Mouse (Mus musculus) liver, embryonic 16.5 days (tissue): ENCODE results near the gene Marco. TPM values are rescaled to one million over a fixed set of nuclear protein-coding genes. Genes with fewer than 3 reads are reported as not detected.
A peak's percentile ranks its signal among the peaks of the same experiment; 100 is the strongest.

Experiments used
- ATAC-seq: fragments of 200-750 bp; cut with Nextera tagmentation; 2 replicates; pipeline ENCODE4 v1.8.0; 2017; ENCODE audit warnings: low read depth, mild to moderate bottlenecking, moderate number of reproducible peaks, moderate library complexity
- H3K27ac ChIP-seq: fragments of 300-500 bp; sonication (generic); 2 replicates; pipeline ENCODE4 v1.5.1; 2014; ENCODE audit warnings: mild to moderate bottlenecking, low read length
- H3K27me3 ChIP-seq: fragments of 300-500 bp; sonication (generic); 2 replicates; pipeline ENCODE4 v1.6.1; 2014; ENCODE audit warnings: low read depth, low read length, mixed read lengths; ENCODE audit not compliant: control insufficient read depth, insufficient read depth
- H3K36me3 ChIP-seq: fragments of 300-500 bp; sonication (generic); 2 replicates; pipeline ENCODE4 v1.6.1; 2014; ENCODE audit warnings: mild to moderate bottlenecking; ENCODE audit not compliant: control insufficient read depth, insufficient read depth
- H3K4me1 ChIP-seq: fragments of 300-500 bp; sonication (generic); 2 replicates; pipeline ENCODE4 v1.6.1; 2014; ENCODE audit warnings: low read depth, low read length, mixed read lengths; ENCODE audit not compliant: control insufficient read depth
- H3K4me2 ChIP-seq: fragments of 300-500 bp; sonication (generic); 2 replicates; pipeline ENCODE4 v1.6.1; 2014; ENCODE audit warnings: low read depth, low read length, mixed read lengths
- H3K4me3 ChIP-seq: fragments of 300-500 bp; sonication (generic); 2 replicates; pipeline ENCODE4 v1.5.1; 2014; ENCODE audit warnings: low read depth, mild to moderate bottlenecking, low read length
- H3K9ac ChIP-seq: fragments of 300-500 bp; sonication (generic); 2 replicates; pipeline ENCODE4 v1.6.1; 2014; ENCODE audit warnings: low read depth, low read length
- H3K9me3 ChIP-seq: fragments of 300-500 bp; sonication (generic); replicated peaks from 2 replicates; pipeline ENCODE4 v1.6.1; 2016; ENCODE audit warnings: low read length; ENCODE audit not compliant: control insufficient read depth
- WGBS: fragments of 180-500 bp; shearing (Covaris S2); extraction: QIAGEN DNeasy Blood & Tissue Kit; methylation state at CpG from one replicate; pipeline ENCODE4 v1.1.7; 2014; ENCODE audit not compliant: insufficient replicate concordance; 5-methylcytosine and 5-hydroxymethylcytosine counted together
- polyA plus RNA-seq: library from polyadenylated mRNA; unstranded; fragments of >200 nt; fragmentation: Nextera tagmentation; extraction: Ambion mirVana; gene quantifications from 2 replicates; pipeline ENCODE4 v1.2.1, GENCODE M21; 2015

The Marco gene
- polyA plus RNA-seq, 1 experiment from 2014 or later = 50.8 TPM

DNA sequence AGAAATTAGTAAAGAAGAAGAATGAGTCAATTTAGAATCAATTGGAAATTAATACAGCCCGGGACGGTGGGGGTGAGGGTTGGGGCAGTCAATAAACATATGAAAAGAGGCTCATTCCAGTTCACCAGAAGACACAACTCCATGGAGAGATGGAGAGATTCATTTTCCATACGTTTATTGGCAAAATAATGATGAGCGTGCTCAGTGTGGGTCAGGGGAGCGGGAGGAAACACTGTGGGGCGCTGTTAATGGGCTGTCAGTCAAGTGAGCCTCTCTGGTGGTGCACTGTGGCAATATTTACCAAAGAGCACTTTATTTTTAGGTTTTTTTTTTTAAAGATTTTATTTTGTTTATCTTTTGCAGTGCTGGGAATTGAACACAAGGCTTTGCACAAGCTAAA is 45.8 kb downstream of the Marco start:
- Histone ChIP-seq H3K4me3 (no peak overlapping the region), H3K9me3 (no peaks in the 10 kb centered on the region), H3K9ac (no peak overlapping the region), H3K36me3 (no peaks in the 10 kb centered on the region), H3K27me3 (no peaks in the 10 kb centered on the region), H3K4me1 (no peaks in the 10 kb centered on the region), H3K4me2 (no peak overlapping the region), H3K27ac (no peak overlapping the region)
- WGBS = 57% methylated on average over 6 of the region's 6 CpGs
- no peak for ATAC-seq

DNA sequence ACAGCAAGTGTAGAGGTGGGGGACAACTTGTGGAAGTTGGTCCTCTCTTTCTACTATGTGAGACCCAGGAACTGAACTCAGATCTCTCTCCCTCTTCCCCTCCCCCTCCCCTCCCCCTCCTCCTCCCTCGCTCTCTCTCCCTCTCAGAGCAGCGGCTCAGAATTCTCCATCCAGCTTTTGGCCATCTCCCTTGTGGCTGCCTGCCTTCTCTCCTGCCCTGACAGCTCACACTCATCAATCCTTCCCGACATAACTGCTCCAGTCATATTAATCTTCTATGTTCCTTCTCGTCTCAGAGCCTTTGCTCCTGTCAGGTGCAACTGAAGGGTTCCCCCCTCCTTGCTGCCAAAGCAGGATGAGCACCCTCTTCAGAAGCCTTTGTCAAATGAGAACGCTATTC is 46.3 kb downstream of the Marco start:
- no peak for ATAC-seq
- Histone ChIP-seq H3K4me1 (no peaks in the 10 kb centered on the region), H3K27me3 (no peaks in the 10 kb centered on the region), H3K27ac (no peak overlapping the region), H3K4me2 (no peak overlapping the region), H3K9me3 (no peaks in the 10 kb centered on the region), H3K36me3 (no peaks in the 10 kb centered on the region), H3K4me3 (no peak overlapping the region), H3K9ac (no peak overlapping the region)
- 40% methylated on average over 5 of the region's 5 CpGs for WGBS

DNA sequence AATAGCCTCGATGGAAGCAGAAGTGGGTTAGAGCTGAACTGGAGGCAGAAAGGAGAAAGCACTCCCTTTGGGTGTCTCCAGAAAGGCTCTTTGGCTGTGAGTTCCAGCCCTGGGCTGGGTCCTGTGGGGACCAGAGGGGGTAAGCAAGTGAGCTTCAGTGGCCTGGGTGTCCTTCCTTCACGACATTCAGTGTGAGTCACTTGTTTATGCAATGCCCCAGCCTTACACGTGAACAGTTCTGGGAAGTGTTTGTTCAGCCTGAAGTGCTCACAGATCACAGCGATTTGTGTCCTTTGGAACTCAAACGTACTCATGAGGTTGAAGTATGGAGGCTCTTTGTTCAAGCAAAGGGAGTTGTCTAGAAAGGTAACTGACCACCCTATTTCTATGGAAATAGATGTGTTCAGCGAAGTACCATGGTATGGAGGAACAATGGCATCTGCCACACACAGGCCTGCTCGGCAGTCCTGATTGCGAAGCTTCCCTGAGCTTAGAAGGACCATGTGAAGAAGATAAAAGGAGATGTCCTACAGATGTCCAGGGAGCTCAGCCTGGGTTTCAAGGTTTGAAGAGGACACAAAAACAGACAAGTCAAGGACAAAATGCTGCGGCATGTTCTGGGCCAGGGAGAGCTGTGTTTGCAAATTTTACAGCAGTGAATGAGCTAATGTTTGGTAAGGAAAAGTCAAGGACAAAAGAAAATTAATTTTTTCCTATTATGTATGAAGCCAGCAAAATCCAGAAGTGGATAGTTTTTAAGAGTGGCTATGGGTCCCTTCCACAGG is 53.1 kb downstream of the Marco start:
- 61% methylated on average over 9 of the region's 9 CpGs for WGBS
- no peak for ATAC-seq
- H3K9me3 ChIP-seq = no peaks in the 10 kb centered on the region
- no peak overlapping the region for H3K27ac ChIP-seq
- no peaks in the 10 kb centered on the region for H3K36me3 ChIP-seq
- H3K4me3 ChIP-seq = no peak overlapping the region
- H3K4me2 ChIP-seq = no peak overlapping the region
- no peaks in the 10 kb centered on the region for H3K27me3 ChIP-seq
- H3K9ac ChIP-seq = no peak overlapping the region
- H3K4me1 ChIP-seq = no peaks in the 10 kb centered on the region

DNA sequence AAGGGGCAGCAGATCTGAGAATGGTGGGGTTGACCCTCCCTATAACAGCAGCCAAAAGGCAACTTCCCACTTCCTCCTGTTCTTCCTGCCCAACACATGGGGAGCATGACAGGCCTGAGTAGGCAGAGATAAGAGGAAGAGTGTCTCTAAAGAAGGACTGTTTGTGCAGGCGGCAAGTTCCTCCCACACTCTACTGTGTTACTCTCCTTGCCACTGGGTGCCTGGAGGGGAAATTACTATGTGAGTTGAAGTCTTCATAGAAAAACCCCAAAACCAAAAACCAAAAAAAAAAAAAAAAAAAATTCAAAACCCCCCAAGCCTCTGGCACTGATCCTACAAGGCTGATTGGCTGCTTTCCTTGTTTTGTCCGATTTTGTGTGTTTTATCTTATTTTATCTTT is 55.2 kb downstream of the Marco start:
- no peak overlapping the region for H3K4me3 ChIP-seq
- H3K9ac ChIP-seq = no peak overlapping the region
- H3K36me3 ChIP-seq = no peaks in the 10 kb centered on the region
- ATAC-seq = peak; percentile 39; the same call in 1 of the 2 replicates
- 2% methylated on average over 2 of the region's 2 CpGs for WGBS
- no peaks in the 10 kb centered on the region for H3K27me3 ChIP-seq
- no peak overlapping the region for H3K27ac ChIP-seq
- no peaks in the 10 kb centered on the region for H3K9me3 ChIP-seq
- H3K4me2 ChIP-seq = no peak overlapping the region
- no peaks in the 10 kb centered on the region for H3K4me1 ChIP-seq

DNA sequence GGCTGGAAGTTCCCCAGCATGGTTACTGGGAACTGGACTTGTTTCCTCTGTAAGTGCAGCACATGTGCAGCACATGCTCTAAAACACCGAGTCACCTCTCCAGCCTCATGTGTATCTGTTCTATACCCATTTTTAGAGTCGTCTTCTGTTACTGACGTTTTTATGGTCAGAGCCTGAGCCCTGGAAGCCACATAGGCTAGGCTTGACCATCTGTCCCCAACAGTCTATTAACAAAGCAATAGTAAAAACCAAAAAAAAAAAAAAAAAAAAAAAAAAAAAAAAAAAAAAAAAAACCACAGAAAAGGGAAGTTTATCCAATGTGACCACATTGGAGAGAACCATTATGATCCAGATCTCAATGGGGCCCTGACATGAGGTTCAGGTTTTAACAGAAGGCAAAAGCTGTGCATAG is 61.6 kb downstream of the Marco start:
- WGBS = 23% methylated on average over 3 of the region's 3 CpGs
- Histone ChIP-seq H3K9me3 (no peaks in the 10 kb centered on the region), H3K4me3 (no peak overlapping the region), H3K27ac (no peak overlapping the region), H3K4me1 (no peaks in the 10 kb centered on the region), H3K9ac (no peak overlapping the region), H3K4me2 (no peak overlapping the region), H3K36me3 (no peaks in the 10 kb centered on the region), H3K27me3 (no peaks in the 10 kb centered on the region)
- no peak for ATAC-seq

DNA sequence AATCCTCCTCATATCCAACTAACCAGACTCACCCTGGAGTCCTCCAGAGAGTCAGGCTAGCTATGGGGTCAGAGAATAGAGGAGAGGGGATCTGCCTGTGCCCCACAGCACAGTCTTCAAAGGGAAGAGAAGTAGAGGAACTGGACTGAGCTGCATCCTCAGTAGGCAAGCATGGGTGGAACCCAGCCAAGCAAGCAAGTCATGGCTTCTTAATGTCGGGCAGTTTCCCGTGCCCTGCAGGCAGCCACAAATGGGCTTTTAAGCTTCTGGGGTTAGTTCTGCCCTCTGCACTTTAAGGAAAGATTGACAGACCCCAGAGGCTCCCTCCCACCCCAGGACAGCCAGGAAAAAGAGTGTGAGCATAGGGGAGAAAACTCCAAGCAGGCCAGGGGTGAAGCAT is 63.2 kb downstream of the Marco start:
- no peak for ATAC-seq
- Histone ChIP-seq H3K27ac (no peak overlapping the region), H3K4me1 (no peaks in the 10 kb centered on the region), H3K9me3 (no peaks in the 10 kb centered on the region), H3K4me3 (no peak overlapping the region), H3K36me3 (no peaks in the 10 kb centered on the region), H3K9ac (no peak overlapping the region), H3K4me2 (no peak overlapping the region), H3K27me3 (no peaks in the 10 kb centered on the region)
- WGBS = 23% methylated on average over 2 of the region's 2 CpGs

DNA sequence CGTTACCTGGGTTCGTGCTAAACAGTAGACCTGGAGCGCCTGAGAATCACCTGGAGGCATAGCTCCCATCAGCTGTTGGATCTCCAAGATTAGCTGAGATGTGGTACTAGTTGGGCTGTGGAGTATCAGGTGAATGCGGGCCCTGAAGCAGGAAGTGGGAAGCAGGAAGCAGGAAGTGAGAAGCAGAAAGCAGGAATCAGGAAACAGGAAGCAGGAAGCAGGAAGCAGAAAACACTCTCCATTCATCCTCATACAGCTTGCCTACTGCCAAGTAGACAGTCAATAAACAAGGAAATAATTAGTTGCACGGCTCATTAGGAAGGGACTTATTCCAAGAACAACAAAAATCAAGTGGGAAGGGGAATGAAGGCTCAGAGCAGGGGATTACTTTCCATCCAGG is 69.2 kb downstream of the Marco start:
- Histone ChIP-seq H3K4me1 (no peaks in the 10 kb centered on the region), H3K27me3 (no peaks in the 10 kb centered on the region), H3K9ac (no peak overlapping the region), H3K9me3 (no peaks in the 10 kb centered on the region), H3K4me3 (no peak overlapping the region), H3K36me3 (no peaks in the 10 kb centered on the region), H3K27ac (no peak overlapping the region), H3K4me2 (no peak overlapping the region)
- WGBS = 55% methylated on average over 5 of the region's 5 CpGs
- ATAC-seq = no peak

DNA sequence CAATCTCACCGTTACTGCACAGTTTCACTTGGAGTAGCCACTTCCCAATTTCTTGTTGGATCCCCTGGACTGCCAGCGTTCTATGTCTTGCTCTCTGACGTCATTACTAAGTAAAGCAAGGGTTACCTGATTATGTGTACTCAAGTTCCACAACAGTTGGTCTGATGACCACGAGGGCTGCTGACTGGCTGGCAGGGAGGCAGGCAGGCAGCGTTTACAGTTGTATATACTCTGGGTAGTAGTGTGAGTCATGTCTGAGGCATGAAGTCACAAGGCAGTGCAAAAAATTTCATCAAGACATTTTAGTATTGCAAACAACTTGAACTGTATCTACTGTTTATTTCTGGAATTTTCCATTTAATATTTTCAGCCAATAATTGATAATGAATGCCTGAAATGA is 74.7 kb downstream of the Marco start:
- WGBS = 45% methylated on average over 5 of the region's 5 CpGs
- ATAC-seq = no peak

DNA sequence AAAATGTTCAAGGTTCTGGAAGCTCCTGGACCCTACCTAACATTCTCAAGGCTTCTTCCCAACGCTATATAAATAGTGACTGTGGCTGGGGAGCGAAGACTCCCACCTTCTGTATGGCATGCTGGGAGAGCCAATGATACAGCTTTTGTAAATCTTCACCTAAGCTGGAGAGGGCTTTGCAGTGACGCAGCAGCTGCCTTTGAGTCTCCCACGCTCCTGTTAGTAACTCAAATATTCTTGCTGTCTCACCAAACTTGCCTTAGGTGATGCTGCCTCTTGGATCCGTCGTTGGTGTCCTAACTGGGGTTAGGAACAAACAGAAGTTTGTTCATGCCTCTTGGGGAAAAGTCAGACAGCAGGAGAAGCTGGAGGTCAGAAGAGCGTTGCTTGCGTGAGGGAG is 79.2 kb downstream of the Marco start:
- no peaks in the 10 kb centered on the region for H3K27me3 ChIP-seq
- 59% methylated on average over 8 of the region's 8 CpGs for WGBS
- no peaks in the 10 kb centered on the region for H3K9me3 ChIP-seq
- no peak overlapping the region for H3K9ac ChIP-seq
- no peak overlapping the region for H3K4me2 ChIP-seq
- H3K4me3 ChIP-seq = no peak overlapping the region
- no peak overlapping the region for H3K27ac ChIP-seq
- ATAC-seq = no peak
- no peaks in the 10 kb centered on the region for H3K36me3 ChIP-seq
- H3K4me1 ChIP-seq = no peaks in the 10 kb centered on the region

More for the DNA sequence above, 74.7 kb downstream of the Marco start:
- H3K36me3 ChIP-seq = no peaks in the 10 kb centered on the region
- H3K27me3 ChIP-seq = no peaks in the 10 kb centered on the region
- H3K4me1 ChIP-seq = no peaks in the 10 kb centered on the region
- H3K9ac ChIP-seq = no peak overlapping the region
- H3K9me3 ChIP-seq = no peaks in the 10 kb centered on the region
- H3K4me3 ChIP-seq = no peak overlapping the region
- H3K27ac ChIP-seq = no peak overlapping the region
- H3K4me2 ChIP-seq = no peak overlapping the region
